Mouse (Mus musculus) CH12.LX (cell line): Measurements from ENCODE around the gene Prdm5.

Experiments used
- CTCF ChIP-seq, 2 experiments: IDR thresholded peaks in 1 of 2; conservative IDR thresholded peaks in 1 of 2; 2 replicates each; pipeline ENCODE4 v1.5.1; 2011 to 2012; ENCODE audit warnings: low read depth in 2 of 2, low read length in 2 of 2, improper control_type of control experiment in 1 of 2, inconsistent platforms in 1 of 2, mild to moderate bottlenecking in 1 of 2, moderate library complexity in 1 of 2
- EP300 ChIP-seq: IDR thresholded peaks from 2 replicates; pipeline ENCODE4 v1.6.1; 2011; ENCODE audit warnings: low read length, improper control_type of control experiment
- HCFC1 ChIP-seq: IDR thresholded peaks from 2 replicates; pipeline ENCODE4 v1.6.1; 2012; ENCODE audit warnings: low read depth, mild to moderate bottlenecking, inconsistent platforms, low read length, improper control_type of control experiment
- JUND ChIP-seq: conservative IDR thresholded peaks from 2 replicates; pipeline ENCODE4 v1.6.1; 2011; ENCODE audit warnings: low read depth, low read length, improper control_type of control experiment
- KAT2A ChIP-seq: IDR thresholded peaks from 2 replicates; pipeline ENCODE4 v1.6.1; 2012; ENCODE audit warnings: low read length, improper control_type of control experiment, inconsistent platforms; ENCODE audit not compliant: insufficient replicate concordance
- MAZ ChIP-seq: IDR thresholded peaks from 2 replicates; pipeline ENCODE4 v1.6.1; 2012; ENCODE audit warnings: low read depth, mild to moderate bottlenecking, inconsistent platforms, low read length, improper control_type of control experiment, moderate library complexity
- MYC ChIP-seq: IDR thresholded peaks from 2 replicates; pipeline ENCODE4 v1.6.1; 2011; ENCODE audit warnings: low read depth, mild to moderate bottlenecking, improper control_type of control experiment, low read length
- POLR2A ChIP-seq: IDR thresholded peaks from 2 replicates; pipeline ENCODE4 v1.6.1; 2011; ENCODE audit warnings: low read depth, mild to moderate bottlenecking, improper control_type of control experiment, low read length
- RAD21 ChIP-seq: IDR thresholded peaks from 2 replicates; pipeline ENCODE4 v1.6.1; 2011; ENCODE audit warnings: low read depth, mild to moderate bottlenecking, low read length, improper control_type of control experiment, moderate library complexity
- TBP ChIP-seq: conservative IDR thresholded peaks from 2 replicates; pipeline ENCODE4 v1.6.1; 2011; ENCODE audit warnings: low read depth, low read length, improper control_type of control experiment
- ZC3H11A ChIP-seq: IDR thresholded peaks from 2 replicates; pipeline ENCODE4 v1.6.1; 2012; ENCODE audit warnings: low read depth, mild to moderate bottlenecking, inconsistent platforms, low read length, improper control_type of control experiment
- ZKSCAN1 ChIP-seq: IDR thresholded peaks from 2 replicates; pipeline ENCODE4 v1.6.1; 2012; ENCODE audit warnings: low read depth, inconsistent platforms, low read length, improper control_type of control experiment, borderline replicate concordance
- ZNF384 ChIP-seq: IDR thresholded peaks from 2 replicates; pipeline ENCODE4 v1.6.1; 2012; ENCODE audit warnings: low read depth, low read length, improper control_type of control experiment, inconsistent platforms

DNA sequence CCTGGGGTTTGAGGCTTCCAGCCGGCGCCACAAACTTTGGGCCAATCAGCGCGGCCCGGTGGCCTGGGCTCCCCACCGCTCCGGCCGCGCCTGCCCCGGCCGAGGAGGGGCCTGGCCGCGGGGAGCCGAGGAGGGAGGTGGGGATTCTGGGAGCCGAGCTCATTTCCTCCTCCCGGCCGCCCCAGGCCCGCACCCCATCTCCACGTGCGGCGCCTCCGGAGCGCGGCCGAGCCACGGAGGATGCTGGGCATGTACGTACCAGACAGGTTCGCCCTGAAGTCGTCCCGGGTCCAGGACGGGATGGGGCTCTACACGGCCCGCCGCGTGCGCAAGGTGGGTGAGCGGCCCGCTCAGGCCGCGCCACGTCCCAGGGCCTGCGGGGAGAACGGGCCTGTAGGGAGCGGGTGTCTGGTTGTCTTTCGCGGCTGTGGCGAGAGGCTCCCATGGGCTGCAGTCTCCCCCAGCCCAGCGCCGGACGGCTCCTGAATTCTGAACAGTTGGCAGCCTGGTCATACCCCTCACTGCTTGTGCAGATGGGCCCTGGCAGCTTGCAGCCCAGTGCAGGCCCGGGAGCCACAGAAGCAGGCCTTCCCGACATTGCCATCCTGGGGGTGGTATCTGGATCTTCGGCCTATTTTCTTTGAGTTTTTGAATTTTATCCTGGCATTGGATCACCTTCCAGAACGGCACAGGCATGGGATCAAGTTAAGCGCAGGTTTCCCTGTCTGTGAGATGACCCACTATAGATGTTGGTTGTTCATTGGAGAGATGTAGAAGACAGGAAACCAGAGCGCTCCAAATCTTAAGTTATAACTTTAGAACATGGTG is at the start of gene Prdm5:
- TF ChIP-seq RAD21 (no peak), CTCF (conservative IDR thresholded peaks at IDR 0.05 in 1 of 2, IDR thresholded peaks at IDR 0.05 in 1 of 2; ENCODE audit: low read depth in 2 of 2, low read length in 2 of 2) (no peak), POLR2A (no peak), HCFC1 (no peak), MAZ (no peak), ZNF384 (no peak), MYC (no peak), TBP (no peak), EP300 (no peak), KAT2A (no peak), ZC3H11A (no peak), ZKSCAN1 (no peak), JUND (no peak)
